Mouse (Mus musculus) ES-E14 (cell line): ENCODE results near the gene Plek2. TPM values are rescaled to one million over a fixed set of nuclear protein-coding genes. Genes with fewer than 3 reads are reported as not detected.

ENCODE experiments used
- DNase-seq: peaks from one replicate; pipeline ENCODE4 v3.0.0-alpha.2; 2013; ENCODE audit warnings: low read depth, low spot score
- H3K27ac ChIP-seq: 2 replicates; pipeline ENCODE4 v1.5.1; 2012; ENCODE audit warnings: low read depth, mild to moderate bottlenecking, low read length, moderate library complexity, mixed read lengths; ENCODE audit not compliant: poor library complexity, insufficient read depth, severe bottlenecking
- H3K36me3 ChIP-seq: 2 replicates; pipeline ENCODE4 v1.6.1; 2012; ENCODE audit warnings: mild to moderate bottlenecking, low read length, moderate library complexity, mixed read lengths; ENCODE audit not compliant: control insufficient read depth, poor library complexity, insufficient read depth, severe bottlenecking
- H3K4me1 ChIP-seq, 2 experiments: fragments of 150-350 bp in 1 of 2; sonication (generic) in 1 of 2; 2 replicates each; pipeline ENCODE4 v1.6.1; 2012; ENCODE audit warnings: low read length in 2 of 2, mild to moderate bottlenecking in 1 of 2, mixed read lengths in 1 of 2; ENCODE audit not compliant: control insufficient read depth in 2 of 2, insufficient read depth in 2 of 2, poor library complexity in 1 of 2
- H3K4me3 ChIP-seq, 2 experiments: fragments of 150-350 bp in 1 of 2; sonication (generic) in 1 of 2; 2 replicates each; pipeline ENCODE4 v1.5.1; 2012; ENCODE audit warnings: low read length in 2 of 2, low read depth in 1 of 2, mild to moderate bottlenecking in 1 of 2, mixed read lengths in 1 of 2; ENCODE audit not compliant: insufficient read depth in 1 of 2, poor library complexity in 1 of 2, severe bottlenecking in 1 of 2
- H3K9ac ChIP-seq: 2 replicates; pipeline ENCODE4 v1.6.1; 2012; ENCODE audit warnings: low read depth, mild to moderate bottlenecking, low read length, mixed read lengths; ENCODE audit not compliant: poor library complexity, insufficient read depth, severe bottlenecking
- H3K9me3 ChIP-seq: fragments of 150-350 bp; sonication (generic); 2 replicates; pipeline ENCODE4 v1.6.1; 2012; ENCODE audit warnings: low read depth, mild to moderate bottlenecking, low read length; ENCODE audit not compliant: control insufficient read depth, insufficient read depth
- CHD2 ChIP-seq: IDR thresholded peaks from 2 replicates; pipeline ENCODE4 v1.6.1; 2014; ENCODE audit warnings: mild to moderate bottlenecking, low read depth, low read length, inconsistent platforms
- HCFC1 ChIP-seq: IDR thresholded peaks from 2 replicates; pipeline ENCODE4 v1.6.1; 2012; ENCODE audit warnings: low read length, inconsistent platforms, borderline replicate concordance; ENCODE audit not compliant: insufficient read depth
- MAFK ChIP-seq: IDR thresholded peaks from 2 replicates; pipeline ENCODE4 v1.6.1; 2014; ENCODE audit warnings: mild to moderate bottlenecking, low read depth, low read length, inconsistent platforms; ENCODE audit not compliant: insufficient read depth
- ZC3H11A ChIP-seq: IDR thresholded peaks from 2 replicates; pipeline ENCODE4 v1.6.1; 2012; ENCODE audit warnings: low read depth, mild to moderate bottlenecking, inconsistent platforms, low read length, borderline replicate concordance
- ZNF384 ChIP-seq: IDR thresholded peaks from 2 replicates; pipeline ENCODE4 v1.6.1; 2012; ENCODE audit warnings: low read depth, low read length, inconsistent platforms
- in situ Hi-C, 2 experiments: fragments of 600-800 bp; cut with MboI; formaldehyde crosslinking; loops; one replicate each; pipeline ENCODE4 v1.15.1; 2025; ENCODE audit warnings: low sequenced_read_pairs in 2 of 2, inconsistent platforms in 1 of 2; ENCODE audit not compliant: unreplicated experiment in 2 of 2
- total RNA-seq: library from RNA; depleted of rRNA; stranded (reverse); fragments of 300-350 nt; gene quantifications from 2 replicates; pipeline ENCODE4 v1.2.3, GENCODE M21; 2012

Gene Plek2
- total RNA-seq, 1 experiment: 0.98 TPM

GRCm38 (mm10) chr12:78891149-78891548 lies 15.6 kb downstream of the Plek2 start:
- H3K4me3 ChIP-seq: no peak overlapping the region
- no peak for DNase-seq
- in situ Hi-C loops: no loop called here

GRCm38 (mm10) chr12:78890062-78890461 lies 16.7 kb downstream of the Plek2 start:
- no peak for DNase-seq
- in situ Hi-C loops: no loop called here
- no peaks in the 10 kb centered on the region for H3K4me1 ChIP-seq

More at GRCm38 (mm10) chr12:78891149-78891548, 15.6 kb downstream of the Plek2 start:
- no peaks in the 10 kb centered on the region for H3K9me3 ChIP-seq
- no peak overlapping the region for H3K27ac ChIP-seq
- H3K4me1 ChIP-seq: no peaks in the 10 kb centered on the region
- TF ChIP-seq ZC3H11A: no peak
- no peaks in the 10 kb centered on the region; the same call in 1 of the 2 replicates for H3K36me3 ChIP-seq
- H3K9ac ChIP-seq: no peak overlapping the region

GRCm38 (mm10) chr12:78874581-78874980 lies 32.2 kb downstream of the Plek2 start:
- H3K36me3 ChIP-seq: peaks cover 34% of the 10 kb centered on the region

More at GRCm38 (mm10) chr12:78890062-78890461, 16.7 kb downstream of the Plek2 start:
- no peak overlapping the region for H3K27ac ChIP-seq
- H3K36me3 ChIP-seq: no peaks in the 10 kb centered on the region; the same call in 1 of the 2 replicates
- H3K9ac ChIP-seq: no peak overlapping the region
- TF ChIP-seq ZNF384 (no peak), CHD2 (no peak)
- H3K9me3 ChIP-seq: no peaks in the 10 kb centered on the region
- H3K4me3 ChIP-seq: no peak overlapping the region

GRCm38 (mm10) chr12:78868115-78868514 lies 38.6 kb downstream of the Plek2 start:
- Histone ChIP-seq H3K36me3 (peaks cover 16% of the 10 kb centered on the region), H3K27ac (no peak overlapping the region), H3K9ac (no peak overlapping the region), H3K9me3 (no peaks in the 10 kb centered on the region), H3K4me1 (peaks cover 0 to 3% of the 10 kb centered on the region in 2 experiments; a peak in 1 of 4 replicates), H3K4me3 (no peak overlapping the region)
- TF ChIP-seq HCFC1 (no peak), ZC3H11A (no peak), ZNF384 (no peak), MAFK (no peak)
- DNase-seq: no peak
- in situ Hi-C loops: no loop called here

More at GRCm38 (mm10) chr12:78874581-78874980, 32.2 kb downstream of the Plek2 start:
- no peaks in the 10 kb centered on the region for H3K9me3 ChIP-seq
- no peak overlapping the region for H3K4me3 ChIP-seq
- in situ Hi-C loops: no loop called here
- no peak overlapping the region for H3K27ac ChIP-seq
- H3K4me1 ChIP-seq: no peaks in the 10 kb centered on the region
- no peak for DNase-seq
- no peak overlapping the region for H3K9ac ChIP-seq
- TF ChIP-seq MAFK (no peak), ZNF384 (no peak), ZC3H11A (no peak), CHD2 (no peak), HCFC1 (no peak)

GRCm38 (mm10) chr12:78865434-78865833 lies 41.3 kb downstream of the Plek2 start:
- no peak overlapping the region for H3K4me3 ChIP-seq

More at GRCm38 (mm10) chr12:78865434-78865833, 41.3 kb downstream of the Plek2 start:
- Histone ChIP-seq H3K9me3 (no peaks in the 10 kb centered on the region), H3K27ac (no peak overlapping the region), H3K36me3 (peaks cover 9% of the 10 kb centered on the region; the same call in 1 of the 2 replicates), H3K4me1 (peaks cover 2 to 3% of the 10 kb centered on the region in 2 experiments; a peak in 1 of 4 replicates), H3K9ac (no peak overlapping the region)
- in situ Hi-C loops: no loop called here
- peak; percentile 38 for DNase-seq
- TF ChIP-seq CHD2 (no peak), MAFK (no peak), ZC3H11A (no peak), HCFC1 (no peak), ZNF384 (no peak)
